Mouse (Mus musculus) C2C12 (cell line): ENCODE results near the gene Dab2ip. TPM values are rescaled to one million over a fixed set of nuclear protein-coding genes. Genes with fewer than 3 reads are reported as not detected.

ENCODE experiments used
- H3K27me3 ChIP-seq: one replicate; pipeline ENCODE4 v1.6.1; 2011; ENCODE audit not compliant: control insufficient read depth, insufficient read depth, insufficient read length
- H3K36me3 ChIP-seq: one replicate; pipeline ENCODE4 v1.6.1; 2011; ENCODE audit not compliant: control insufficient read depth, insufficient read depth
- H3K4me3 ChIP-seq: one replicate; pipeline ENCODE4 v1.5.1; 2011; ENCODE audit warnings: mild to moderate bottlenecking, control low read depth; ENCODE audit not compliant: poor library complexity, insufficient read depth, severe bottlenecking
- H3K79me2 ChIP-seq: one replicate; pipeline ENCODE4 v1.6.1; 2011; ENCODE audit not compliant: control insufficient read depth, insufficient read depth
- H3K79me3 ChIP-seq: one replicate; pipeline ENCODE4 v1.6.1; 2011; ENCODE audit warnings: low read depth, control low read depth
- H3ac ChIP-seq: one replicate; pipeline ENCODE3; 2011; ENCODE audit warnings: low read depth; ENCODE audit not compliant: control insufficient read depth, insufficient read length
- CEBPB ChIP-seq: IDR thresholded peaks from one replicate; pipeline ENCODE4 v1.6.1; 2011; ENCODE audit warnings: low read depth, mild to moderate bottlenecking, control low read depth, moderate library complexity
- CTCF ChIP-seq: IDR thresholded peaks from one replicate; pipeline ENCODE4 v1.5.1; 2011; ENCODE audit not compliant: control insufficient read depth, insufficient read depth, insufficient read length
- FOSL1 ChIP-seq: IDR thresholded peaks from one replicate; pipeline ENCODE4 v1.8.0; 2011; ENCODE audit warnings: mild to moderate bottlenecking, low read length; ENCODE audit not compliant: poor library complexity, insufficient read depth, severe bottlenecking
- MAX ChIP-seq: IDR thresholded peaks from one replicate; pipeline ENCODE4 v1.6.1; 2011; ENCODE audit warnings: mild to moderate bottlenecking, control low read depth
- MYOD1 ChIP-seq: IDR thresholded peaks from one replicate; pipeline ENCODE4 v1.6.1; 2011; ENCODE audit warnings: low read depth; ENCODE audit not compliant: control insufficient read depth, insufficient read length
- MYOG ChIP-seq: IDR thresholded peaks from one replicate; pipeline ENCODE4 v1.6.1; 2011; ENCODE audit not compliant: control insufficient read depth, insufficient read length; ENCODE audit errors: extremely low read depth
- USF1 ChIP-seq: IDR thresholded peaks from one replicate; pipeline ENCODE4 v1.6.1; 2011; ENCODE audit warnings: low read depth, mild to moderate bottlenecking, control low read depth, moderate library complexity
- polyA plus RNA-seq: library from polyadenylated mRNA; unstranded; fragments of >200 nt; fragmentation: generic; extraction: Trizol; gene quantifications from one replicate; pipeline ENCODE4 v1.2.1, GENCODE M21; 2012; ENCODE audit warnings: missing spikeins

Gene Dab2ip
- polyA plus RNA-seq, 1 experiment, result 27.9 TPM

- TF ChIP-seq CTCF, result no peak
- no peak for TF ChIP-seq USF1
- no peak for TF ChIP-seq FOSL1
- no peak for TF ChIP-seq MAX
- no peak for TF ChIP-seq CEBPB
- TF ChIP-seq MYOG, result no peak
- no peak for TF ChIP-seq MYOD1
- Histone ChIP-seq H3K79me3 (no peaks in the 10 kb centered on the region), H3K79me2 (no peaks in the 10 kb centered on the region), H3ac (no peak overlapping the region), H3K36me3 (no peaks in the 10 kb centered on the region), H3K4me3 (no peak overlapping the region), H3K27me3 (no peaks in the 10 kb centered on the region)
These were observed 5.7 kb downstream of the Dab2ip start for GRCm38 (mm10) chr2:35563722-35564121.

DNA sequence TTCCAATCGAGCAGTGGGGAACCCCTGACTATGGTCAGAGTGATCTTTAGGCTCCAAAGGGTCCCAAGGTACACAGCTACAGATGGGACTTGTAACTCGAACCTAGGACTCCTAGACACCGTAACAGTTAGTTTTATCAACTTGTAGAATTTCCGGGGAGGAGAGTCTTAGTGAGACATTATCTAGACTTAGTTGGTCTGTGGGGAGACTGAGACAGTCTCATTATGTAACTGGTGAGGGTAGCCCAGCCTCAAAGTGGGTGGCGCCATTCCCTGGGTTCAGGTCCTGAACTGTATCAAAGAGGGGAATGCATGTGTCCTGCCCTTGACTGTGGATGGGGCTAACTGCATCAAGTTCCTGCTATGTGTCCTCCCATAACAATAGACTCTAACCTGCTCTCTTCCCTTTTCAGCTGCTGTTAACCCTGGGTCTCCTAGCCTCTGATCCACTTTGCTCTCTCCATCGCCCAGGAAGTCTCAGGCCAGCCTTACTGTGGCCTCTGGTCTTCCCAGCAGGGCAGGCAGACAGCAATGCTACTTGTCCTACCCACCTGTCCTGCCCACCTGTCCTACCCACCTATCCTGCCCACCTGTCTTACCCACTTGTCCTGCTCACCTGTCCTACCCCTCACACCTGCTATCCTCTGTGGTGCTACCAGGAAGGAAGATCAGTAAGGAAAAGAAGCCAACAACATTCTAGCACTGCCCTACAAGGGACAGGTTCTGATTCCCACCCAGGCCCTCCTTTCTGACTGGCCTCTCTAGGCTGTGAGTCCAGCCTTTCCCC lies 7.2 kb downstream of the Dab2ip start:
- H3ac ChIP-seq, result no peak overlapping the region
- no peaks in the 10 kb centered on the region for H3K79me2 ChIP-seq
- no peak overlapping the region for H3K4me3 ChIP-seq
- TF ChIP-seq CTCF, result no peak
- no peak for TF ChIP-seq CEBPB
- TF ChIP-seq MYOD1, result no peak
- no peak for TF ChIP-seq FOSL1
- TF ChIP-seq MYOG, result no peak
- no peak for TF ChIP-seq MAX
- no peak for TF ChIP-seq USF1
- no peaks in the 10 kb centered on the region for H3K27me3 ChIP-seq
- no peaks in the 10 kb centered on the region for H3K36me3 ChIP-seq
- no peaks in the 10 kb centered on the region for H3K79me3 ChIP-seq

DNA sequence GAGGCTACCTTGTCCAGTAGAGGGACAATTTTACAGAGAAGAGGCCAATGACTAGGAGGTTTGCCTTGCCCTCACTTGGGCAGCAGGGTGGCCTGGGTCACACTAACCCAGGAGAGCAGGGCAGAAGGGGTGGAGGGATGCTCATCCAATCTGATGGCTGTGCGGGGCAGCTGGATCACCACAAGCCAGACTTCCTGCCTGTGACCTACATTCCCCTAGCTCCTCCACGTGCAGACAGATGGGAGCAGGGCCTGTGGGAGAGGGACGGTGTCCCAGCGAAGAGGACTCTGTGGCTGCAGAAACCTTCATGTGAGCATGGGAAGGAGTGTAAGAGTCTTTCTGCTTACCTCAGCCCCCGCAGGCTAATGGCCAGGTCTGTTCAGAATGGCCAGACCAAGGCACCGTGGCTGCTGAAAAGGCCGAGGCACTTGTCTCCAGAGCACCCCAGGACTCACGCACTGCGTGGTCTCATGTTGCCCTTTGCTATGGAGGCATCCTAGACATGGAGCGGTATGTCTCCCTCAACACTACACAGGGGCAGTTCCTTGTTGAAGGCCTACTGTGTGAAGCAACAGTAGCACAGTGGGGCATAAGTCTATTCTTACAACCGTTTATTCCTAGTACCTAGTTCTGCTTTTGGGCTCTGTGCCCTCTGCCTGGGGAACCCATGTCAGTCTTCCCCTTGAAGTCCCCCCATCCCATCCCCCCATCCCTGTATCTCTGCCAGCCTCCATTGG lies 9.1 kb downstream of the Dab2ip start:
- Histone ChIP-seq H3ac (no peak overlapping the region), H3K36me3 (no peaks in the 10 kb centered on the region), H3K27me3 (no peaks in the 10 kb centered on the region), H3K4me3 (no peak overlapping the region), H3K79me3 (no peaks in the 10 kb centered on the region), H3K79me2 (no peaks in the 10 kb centered on the region)
- TF ChIP-seq USF1 (no peak), FOSL1 (no peak), MAX (no peak), CTCF (no peak), MYOG (no peak), CEBPB (no peak), MYOD1 (no peak)

DNA sequence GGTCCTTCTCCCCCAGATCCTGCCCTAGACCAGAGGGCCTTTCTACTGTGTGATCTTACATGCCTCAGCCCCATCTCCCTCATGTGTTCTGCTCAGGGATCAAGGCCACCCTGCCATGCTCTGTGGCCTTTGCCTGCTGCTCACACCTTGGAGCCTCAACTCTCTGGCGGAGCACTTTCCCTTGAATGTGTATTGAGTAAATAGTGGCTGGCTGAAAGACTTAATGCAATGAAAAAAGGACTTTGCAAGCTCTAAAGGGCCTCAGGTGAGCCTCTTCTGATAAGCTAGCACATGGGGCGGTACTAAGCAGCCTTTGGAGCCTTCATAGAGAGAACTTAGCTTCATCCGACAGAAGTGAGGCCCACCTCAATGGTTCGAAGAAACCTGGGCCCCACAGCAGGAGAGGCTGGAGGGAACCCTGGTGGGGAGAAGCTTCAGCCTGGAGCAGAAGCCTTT lies 9.7 kb downstream of the Dab2ip start:
- Histone ChIP-seq H3K36me3 (no peaks in the 10 kb centered on the region), H3K79me2 (no peaks in the 10 kb centered on the region), H3K79me3 (no peaks in the 10 kb centered on the region), H3K4me3 (no peak overlapping the region), H3ac (no peak overlapping the region), H3K27me3 (no peaks in the 10 kb centered on the region)
- TF ChIP-seq MYOG (no peak), MYOD1 (no peak), USF1 (no peak)

DNA sequence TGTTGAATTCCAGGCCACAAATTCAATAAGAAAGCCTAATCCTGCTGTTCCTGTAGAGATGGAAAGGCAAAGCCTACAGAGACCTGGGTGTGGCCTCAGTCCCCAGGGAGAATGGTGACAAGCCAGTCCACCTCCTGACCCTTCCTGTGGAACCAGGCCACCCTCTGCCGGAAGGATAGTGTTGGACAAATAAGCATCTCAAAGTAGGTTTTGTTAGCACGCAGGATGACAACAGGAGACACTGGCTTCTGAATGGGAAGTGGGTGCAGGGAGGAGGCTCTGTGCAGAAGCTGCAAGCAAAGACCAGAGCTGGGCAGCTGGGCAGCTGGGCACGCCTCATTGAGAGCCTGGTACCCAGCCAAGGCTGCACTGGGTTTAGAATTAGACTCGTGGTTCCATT lies 12.7 kb downstream of the Dab2ip start:
- Histone ChIP-seq H3K27me3 (no peaks in the 10 kb centered on the region), H3ac (no peak overlapping the region), H3K79me2 (no peaks in the 10 kb centered on the region), H3K36me3 (no peaks in the 10 kb centered on the region), H3K4me3 (no peak overlapping the region), H3K79me3 (no peaks in the 10 kb centered on the region)
- TF ChIP-seq USF1 (no peak), FOSL1 (no peak), MYOG (no peak), MAX (no peak), CTCF (no peak), MYOD1 (no peak), CEBPB (no peak)
